Mouse (Mus musculus) kidney, adult 9 months (tissue): ENCODE measurements around the gene Ctsz.

Source experiments
- DNase-seq: peaks from one replicate; pipeline ENCODE4 v3.0.0; 2022

Ctsz gene

GRCm38 (mm10) chr2:174438737-174439449 is at the start of gene Ctsz:
TSS of gene Ctsz (minus strand) at chr2:174439039.
- DNase-seq, result peak; percentile 82

DNA sequence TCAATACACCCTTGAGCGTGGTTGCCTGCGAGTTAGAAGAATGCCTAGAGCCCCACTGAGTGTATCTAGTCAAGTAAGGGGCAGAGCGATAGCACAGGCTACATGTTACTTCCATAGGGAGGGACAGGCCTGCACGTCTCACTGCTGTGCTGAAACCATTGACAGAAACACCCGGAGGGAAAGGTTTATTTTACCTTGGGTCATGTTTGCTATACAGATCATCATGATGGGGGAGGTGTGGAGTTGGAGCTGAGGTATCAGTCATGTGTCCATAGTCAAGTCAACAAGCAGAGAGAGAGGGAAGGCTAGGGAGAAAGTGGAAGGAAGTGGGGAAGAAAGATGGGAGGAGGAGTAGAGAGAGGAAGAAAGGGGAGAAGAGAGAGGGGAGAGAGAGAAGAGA is 48.2 kb upstream of the Ctsz start:
- no peak for DNase-seq

- no peak for DNase-seq
Measured at GRCm38 (mm10) chr2:174478746-174479145, 39.9 kb upstream of the Ctsz start.

DNA sequence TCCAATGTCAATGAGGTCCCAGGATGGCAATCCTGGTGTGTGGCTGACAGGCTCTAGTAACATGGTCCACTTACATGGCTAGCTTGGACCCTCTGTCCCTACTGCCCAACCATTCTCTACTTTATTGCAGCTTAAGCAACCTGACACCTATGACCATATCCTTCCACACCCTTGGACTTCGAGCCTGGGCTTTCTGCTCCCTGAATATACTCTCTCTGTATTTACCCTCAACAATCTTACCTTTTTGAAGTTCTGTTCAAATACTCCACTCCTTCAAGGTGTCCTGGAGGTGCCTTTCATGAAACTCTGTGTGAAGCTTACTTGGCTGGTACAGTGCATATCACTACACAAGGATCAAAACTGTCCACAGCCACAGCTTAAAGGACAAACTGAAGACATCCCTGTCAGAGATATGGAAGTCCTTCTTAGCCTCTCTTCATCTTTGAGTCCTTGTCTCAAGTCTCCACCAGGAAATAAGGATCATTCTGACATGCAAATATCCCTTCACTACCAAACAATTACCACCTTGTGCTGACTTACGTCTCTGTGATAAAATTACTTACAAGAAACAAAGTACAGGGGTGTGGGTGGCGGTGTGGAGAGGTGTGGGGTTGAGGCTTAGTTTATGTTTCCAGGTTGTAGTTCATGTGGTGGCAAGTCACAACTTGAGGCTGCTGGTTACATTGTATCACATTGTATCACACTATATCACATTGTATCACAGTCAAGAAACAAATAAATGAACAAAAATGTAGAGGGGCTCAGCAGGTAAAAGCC is 38.9 kb upstream of the Ctsz start:
- DNase-seq, result no peak

DNA sequence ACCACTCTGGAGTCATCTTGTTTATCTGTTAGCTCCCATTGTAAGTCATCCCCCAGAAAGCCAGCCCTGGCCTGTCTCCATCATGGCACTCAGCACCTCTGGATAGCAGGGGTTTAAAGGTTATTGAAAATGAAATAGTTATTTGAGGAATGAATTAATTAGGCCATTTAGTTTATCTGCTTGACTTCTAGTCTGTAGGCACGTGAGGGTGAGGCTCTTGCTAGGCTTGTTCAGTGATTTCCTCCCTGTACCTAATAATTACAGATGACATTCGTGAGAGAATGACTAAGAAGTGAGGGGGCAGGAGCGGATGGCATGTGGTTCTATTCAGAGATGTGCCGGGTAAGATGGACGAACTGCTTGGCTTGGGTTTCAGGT is 34.7 kb upstream of the Ctsz start:
- DNase-seq, result no peak

GRCm38 (mm10) chr2:174472818-174473549 is 34.1 kb upstream of the Ctsz start, which contains the start of gene Prelid3b:
TSS of gene Prelid3b (minus strand) at chr2:174473081.
- peak; percentile 99 for DNase-seq

DNA sequence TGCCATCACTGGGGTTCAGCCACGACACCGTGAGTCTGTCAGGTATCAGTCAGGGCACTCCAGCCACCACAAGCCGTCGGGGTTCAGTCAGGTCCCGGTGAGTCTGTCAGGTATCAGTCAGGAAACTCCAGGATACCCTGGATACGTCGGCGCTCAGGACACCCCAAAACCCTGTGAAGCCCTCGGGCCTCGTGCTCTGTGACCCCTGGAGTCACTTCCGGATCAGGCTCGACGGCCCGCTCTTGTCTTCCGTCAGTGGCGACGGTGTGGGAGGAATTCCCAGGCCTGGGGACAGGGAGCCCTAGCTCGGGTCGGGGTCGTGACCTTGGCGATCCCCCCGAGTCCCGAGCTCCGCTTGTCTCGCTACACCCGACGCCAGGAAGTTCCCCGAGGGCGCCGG is 33.6 kb upstream of the Ctsz start:
- DNase-seq, result no peak

GRCm38 (mm10) chr2:174470786-174471405 is 32.1 kb upstream of the Ctsz start:
- DNase-seq, result no peak

DNA sequence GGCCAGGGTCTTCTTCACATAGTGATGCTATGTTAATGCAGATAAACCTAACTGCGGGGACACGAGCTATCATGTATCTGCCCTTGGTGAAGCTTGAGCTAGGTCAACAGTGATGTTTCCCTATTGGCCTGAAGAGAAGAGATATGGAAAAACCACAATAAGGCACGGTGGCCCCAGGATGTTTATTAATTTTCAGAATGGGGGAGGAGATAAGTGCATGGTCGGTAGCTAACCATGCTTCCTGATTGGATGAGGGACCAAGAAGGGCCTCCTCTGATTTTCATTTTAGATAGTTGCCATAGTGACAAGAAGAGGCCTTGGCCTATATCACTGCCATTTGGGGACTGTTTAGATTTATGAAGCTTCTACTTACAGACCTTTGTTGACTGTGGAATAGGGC is 31.5 kb upstream of the Ctsz start:
- DNase-seq, result no peak

GRCm38 (mm10) chr2:174463789-174464523 is 25.1 kb upstream of the Ctsz start, which contains the start of gene Atp5e:
TSS of gene Atp5e (minus strand) at chr2:174464105.
- DNase-seq, result peak; percentile 98

- DNase-seq, result no peak
Measured at GRCm38 (mm10) chr2:174463370-174463769, 24.5 kb upstream of the Ctsz start.

GRCm38 (mm10) chr2:174459365-174459764 is 20.5 kb upstream of the Ctsz start:
- no peak for DNase-seq

DNA sequence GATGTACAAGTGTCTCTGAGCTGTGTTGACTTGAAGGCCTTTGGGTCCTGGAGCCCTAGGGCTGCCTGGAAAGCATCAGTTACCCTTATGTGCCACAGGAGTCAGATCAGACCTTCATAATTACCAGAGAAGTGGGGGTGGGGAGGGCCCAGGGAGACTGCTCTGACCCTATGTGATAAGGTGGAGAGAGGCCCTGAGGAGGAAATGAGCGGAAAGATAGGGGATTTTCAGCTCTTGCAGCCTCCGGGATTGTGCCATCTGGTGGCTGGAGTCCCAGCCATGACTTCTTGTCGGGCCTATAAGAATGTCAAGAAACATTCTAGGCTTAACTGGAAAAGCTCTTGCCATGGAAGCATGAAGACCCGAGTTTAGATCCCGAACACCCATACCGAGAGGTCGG is 14.8 kb upstream of the Ctsz start:
- DNase-seq, result no peak

- DNase-seq, result no peak
Measured at GRCm38 (mm10) chr2:174450353-174450752, 11.5 kb upstream of the Ctsz start, which contains the start of gene Tubb1. TSS of gene Tubb1 (plus strand) at chr2:174450695.

DNA sequence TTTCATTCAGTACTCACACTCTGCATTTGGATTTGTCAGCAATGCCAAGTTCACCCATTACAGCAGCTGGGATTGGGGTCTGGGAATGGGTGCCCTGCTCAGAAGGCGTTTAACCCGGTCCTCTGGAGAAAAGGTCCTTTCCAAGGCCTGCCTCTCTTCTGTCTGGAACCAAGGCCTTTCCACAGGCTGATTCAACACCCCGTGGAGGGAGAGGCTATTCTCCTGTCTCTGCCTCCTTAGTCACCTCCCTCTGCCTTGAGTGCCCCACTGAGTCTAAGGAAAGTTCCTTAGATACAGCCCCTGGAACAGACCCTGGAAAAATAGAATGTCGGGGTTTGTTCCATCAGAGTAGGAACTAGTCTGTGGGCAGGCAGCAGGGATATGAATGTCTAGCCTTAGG is 9.6 kb upstream of the Ctsz start:
- DNase-seq, result no peak

GRCm38 (mm10) chr2:174446905-174447304 is 8.1 kb upstream of the Ctsz start:
- DNase-seq, result no peak

GRCm38 (mm10) chr2:174446492-174446891 is 7.7 kb upstream of the Ctsz start:
- DNase-seq, result no peak

- DNase-seq, result no peak
Measured at GRCm38 (mm10) chr2:174445018-174445417, 6.2 kb upstream of the Ctsz start.

GRCm38 (mm10) chr2:174444359-174444758 is 5.5 kb upstream of the Ctsz start:
- DNase-seq, result no peak

- DNase-seq, result no peak
Measured at GRCm38 (mm10) chr2:174443046-174443445, 4.2 kb upstream of the Ctsz start.

DNA sequence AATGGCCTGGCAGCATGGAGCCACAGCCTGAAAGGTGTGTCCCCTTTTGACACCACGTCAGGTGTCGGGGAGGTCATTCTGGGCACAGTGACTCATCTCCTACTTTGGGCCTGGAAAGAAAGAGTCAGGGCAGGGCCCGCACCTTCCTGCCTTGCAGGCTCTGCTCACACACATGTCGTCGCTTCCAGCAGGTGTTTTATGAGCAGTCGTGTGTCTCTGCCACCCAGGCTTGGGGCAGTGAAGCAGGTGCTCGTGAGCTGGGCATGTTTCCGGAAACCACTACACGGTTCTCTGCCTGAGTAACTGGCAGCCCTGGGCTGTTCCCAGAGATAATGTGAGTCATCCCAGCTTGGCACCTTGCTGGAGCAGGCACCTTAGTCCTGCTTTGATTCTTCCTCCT is 3.6 kb upstream of the Ctsz start:
- DNase-seq, result no peak

DNA sequence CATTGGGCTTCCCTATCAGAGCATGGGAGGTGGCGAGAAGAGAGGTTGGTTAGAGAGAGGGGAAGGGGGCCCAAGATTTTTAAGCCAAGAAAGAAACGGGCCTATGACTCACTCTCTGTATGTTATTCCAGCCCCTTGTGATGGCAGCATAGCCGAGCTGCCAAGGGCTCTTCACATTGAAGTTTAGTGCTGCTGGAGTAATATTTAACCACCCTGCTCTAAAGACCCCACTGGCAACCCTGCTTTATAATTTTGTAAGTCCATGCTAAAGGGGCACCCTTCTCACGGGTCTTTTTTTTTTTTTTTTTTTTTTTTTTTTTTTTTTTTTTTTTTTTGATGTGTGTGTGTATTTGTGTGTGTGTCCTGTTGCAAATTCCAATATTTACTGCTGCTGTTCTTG is 3.1 kb upstream of the Ctsz start:
- no peak for DNase-seq
